Mouse (Mus musculus) embryo, embryonic 9.5 days (tissue): ENCODE measurements at regions not wholly inside any gene's neighbourhood (a gene's known extent, or its start where the extent isn't known, plus 50 kb on each side); places are given as distances from the start of the nearest gene placed in this dataset.

Experiments used
- DNase-seq: peaks from one replicate; pipeline ENCODE4 v3.0.0-alpha.2; 2017; ENCODE audit errors: extremely low spot score

DNA sequence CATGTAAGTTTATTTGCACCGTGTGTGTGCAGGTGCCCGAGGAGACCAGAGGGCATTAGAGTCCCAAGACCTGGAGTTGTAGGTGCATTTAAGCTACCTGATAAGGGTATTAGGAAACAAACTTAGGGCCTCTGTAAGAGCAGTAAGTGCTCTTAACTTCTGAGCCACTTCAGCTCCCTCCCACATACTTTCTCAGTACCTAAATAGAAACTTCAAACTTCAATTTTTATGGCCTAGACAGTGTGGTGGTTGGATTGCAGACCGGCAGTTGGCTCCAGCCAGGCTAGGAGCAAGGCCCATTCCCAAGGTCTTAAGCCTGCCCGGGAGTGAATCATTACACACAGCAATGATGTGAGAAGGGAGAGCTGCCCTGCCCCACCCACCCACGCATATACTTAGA is 208.8 kb upstream of the Plpp4 start:
- DNase-seq = no peak

DNA sequence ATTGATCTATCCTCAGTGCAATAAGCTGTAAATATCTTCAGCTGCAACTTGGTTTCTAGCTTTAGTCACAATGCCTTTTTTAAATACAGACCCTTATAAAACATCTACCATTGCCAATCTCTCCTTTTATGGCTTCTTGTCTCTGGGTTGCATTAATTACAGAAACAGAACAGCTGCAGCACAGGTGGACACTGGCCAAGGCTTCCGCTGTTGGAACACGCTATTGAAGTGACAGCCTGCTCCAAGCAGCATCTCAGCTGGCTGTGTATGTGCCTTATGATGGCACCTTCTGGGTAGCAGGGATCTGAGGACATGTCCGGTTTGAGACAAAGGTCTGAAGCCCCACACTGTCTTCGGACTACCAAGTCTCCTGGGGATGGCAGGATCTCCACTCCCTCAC is 207.1 kb upstream of the Plpp4 start:
- no peak for DNase-seq

DNA sequence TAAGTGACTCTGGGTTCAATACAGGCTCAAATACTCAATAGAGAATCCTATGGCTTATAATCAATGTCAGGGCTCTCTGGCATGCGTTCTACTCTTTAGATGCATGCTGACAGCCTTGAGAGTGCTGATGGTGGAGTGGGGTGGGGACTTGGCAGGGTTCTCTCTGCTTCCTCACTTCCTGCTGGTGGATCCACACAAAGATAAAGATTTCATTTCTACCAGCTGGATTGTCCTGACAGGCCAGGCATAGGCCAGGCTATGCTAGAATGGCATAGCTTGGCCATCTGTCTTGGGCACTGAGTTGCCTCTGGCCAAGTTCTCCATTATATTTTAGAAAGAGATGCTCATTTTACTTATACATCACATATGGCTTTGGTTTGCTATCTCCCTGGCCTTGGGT is 206.2 kb upstream of the Plpp4 start:
- DNase-seq = no peak

DNA sequence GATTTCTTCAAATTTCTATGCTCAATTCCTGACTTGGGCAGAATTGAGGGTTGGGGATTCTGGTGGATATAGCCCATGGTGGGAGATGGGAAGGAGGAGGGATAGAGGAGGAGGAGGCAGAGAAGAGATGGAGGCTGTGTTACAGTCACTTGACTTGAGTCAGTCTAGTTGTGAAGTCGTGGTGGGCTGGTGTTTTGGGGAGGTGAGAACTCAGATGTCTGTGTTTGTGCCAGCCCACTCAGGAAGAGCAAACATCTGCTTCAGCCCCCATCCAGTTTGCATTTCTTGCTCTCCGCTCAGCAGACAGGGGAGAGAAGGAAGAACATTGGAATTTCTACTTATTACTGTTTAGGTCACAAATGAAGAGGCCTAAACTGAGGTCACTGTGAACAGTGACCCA is 189.9 kb upstream of the Plpp4 start:
- no peak for DNase-seq

DNA sequence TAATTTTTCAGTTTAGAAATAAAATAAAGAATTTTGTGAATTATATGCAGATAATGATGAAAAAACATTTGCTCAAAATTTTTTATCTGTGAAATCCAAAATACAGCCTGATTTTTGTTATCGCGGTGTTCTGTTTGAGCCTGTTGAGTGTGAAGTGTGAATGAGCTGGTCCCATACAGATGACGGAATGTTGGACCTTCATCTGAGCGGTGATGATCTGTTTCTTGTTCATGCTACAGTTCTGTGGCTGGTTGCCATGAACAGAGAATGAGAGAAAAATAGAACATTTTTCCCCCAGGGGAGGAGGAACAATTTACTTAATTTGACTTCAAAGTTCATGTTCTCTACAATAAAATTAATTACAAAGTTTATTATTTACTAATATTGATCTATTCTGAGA is 188.7 kb upstream of the Plpp4 start:
- no peak for DNase-seq

DNA sequence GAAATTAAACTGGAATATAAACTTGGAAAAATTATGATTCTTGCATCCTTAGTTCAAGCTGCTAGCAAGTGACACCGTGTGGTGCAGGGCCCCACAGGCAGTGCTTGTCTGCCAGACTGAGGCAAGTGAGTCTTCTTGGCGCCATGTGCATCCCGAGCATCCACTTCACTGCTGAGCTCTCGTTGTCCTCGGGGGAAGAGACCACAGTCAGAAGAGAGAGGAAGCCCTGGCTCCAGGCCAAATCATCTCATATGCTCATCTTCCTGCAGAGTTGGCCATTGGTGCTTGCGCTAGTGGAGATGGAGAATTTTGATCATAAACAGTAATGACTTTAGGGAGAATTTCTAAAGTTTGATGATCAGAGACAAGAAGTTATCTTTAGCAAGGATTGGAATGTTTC is 177.0 kb upstream of the Plpp4 start:
- DNase-seq = no peak

DNA sequence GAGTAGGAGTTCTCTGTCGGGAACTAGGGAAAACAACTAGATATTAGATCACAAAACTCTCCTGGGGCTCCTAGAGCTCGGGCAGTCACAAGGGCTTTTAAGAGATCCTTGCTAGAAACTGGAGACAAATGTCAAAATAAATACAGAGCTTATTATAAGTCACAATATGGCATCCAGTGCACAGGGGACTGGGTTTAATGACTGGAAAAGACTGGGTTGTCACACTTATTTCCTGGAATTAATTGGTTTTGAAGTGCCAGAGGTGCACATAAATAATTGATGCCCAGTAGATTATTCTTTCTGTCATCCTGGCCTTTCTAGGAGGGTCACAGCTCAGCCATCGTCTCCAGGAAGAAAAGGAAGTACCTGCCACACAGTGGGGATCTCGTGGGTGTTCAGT is 165.4 kb upstream of the Plpp4 start:
- no peak for DNase-seq

DNA sequence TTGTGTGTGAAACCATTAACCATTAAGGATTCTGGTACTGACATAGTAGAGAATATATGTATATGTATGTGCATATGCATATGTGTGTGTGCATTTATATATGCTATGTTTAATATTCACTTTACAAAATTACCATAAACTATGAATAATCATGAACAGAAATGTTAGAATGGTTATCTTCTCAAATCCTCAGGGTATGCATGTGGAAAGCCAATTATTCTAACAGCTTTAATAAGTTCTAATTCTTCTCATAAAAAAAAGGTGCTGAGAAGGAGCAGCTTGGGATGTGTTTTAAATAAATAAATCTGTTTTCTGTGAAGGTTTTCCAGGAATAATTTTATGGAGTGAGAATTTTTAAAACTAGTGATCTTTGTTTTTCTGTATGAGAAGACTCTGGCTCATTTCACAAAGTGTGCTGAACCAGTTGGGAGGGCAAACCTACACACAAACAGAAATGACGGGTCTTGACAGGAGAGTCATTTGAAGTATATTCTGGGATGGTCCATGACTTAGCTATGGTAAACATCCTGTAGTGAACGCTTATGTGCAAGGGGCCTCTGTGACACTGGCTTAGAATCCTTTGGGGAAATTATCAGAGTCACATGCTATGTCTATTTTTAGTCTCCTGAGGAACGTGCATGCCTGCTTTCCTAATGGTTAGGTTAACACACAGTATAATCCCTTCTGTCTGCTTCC is 160.3 kb upstream of the Plpp4 start:
- DNase-seq = no peak

DNA sequence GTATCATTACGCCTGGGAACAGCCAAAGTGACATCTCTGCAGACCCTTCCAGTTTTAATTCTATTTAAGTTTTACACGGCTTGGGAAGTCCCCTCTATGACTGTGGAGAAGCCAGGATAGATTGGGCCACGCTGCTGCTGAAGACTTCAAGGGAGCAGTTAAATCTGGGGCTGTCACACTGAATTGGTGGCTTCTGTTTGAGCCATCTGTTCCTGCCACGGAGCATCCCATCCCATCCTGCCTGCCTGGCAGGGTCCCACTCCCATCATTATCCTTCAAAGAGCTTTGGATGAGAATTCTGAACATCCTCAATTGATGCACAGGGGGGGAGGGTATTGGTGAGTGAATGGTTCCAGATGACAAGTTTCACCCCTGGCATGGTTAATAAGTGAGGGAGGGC is 154.4 kb upstream of the Plpp4 start:
- no peak for DNase-seq

DNA sequence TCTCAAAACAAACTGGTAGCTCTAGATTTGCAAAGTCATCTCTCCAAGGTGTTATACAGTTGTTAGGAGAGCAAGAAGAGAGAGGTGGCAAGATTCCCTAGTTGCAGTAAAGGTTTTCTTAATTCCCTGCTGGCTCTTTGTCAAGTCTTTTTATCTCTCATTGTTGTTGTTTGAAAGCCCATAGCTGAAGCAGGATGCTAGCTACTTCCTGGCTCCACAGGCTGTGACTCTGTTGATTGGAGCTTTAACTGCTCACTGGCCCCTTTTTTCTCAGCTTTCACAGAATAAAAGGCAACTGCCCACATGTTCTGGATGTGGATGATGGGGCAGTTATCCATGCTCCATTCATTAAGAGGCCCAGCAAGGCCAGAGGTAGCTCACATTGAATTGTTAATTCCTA is 122.7 kb upstream of the Plpp4 start:
- DNase-seq = no peak

DNA sequence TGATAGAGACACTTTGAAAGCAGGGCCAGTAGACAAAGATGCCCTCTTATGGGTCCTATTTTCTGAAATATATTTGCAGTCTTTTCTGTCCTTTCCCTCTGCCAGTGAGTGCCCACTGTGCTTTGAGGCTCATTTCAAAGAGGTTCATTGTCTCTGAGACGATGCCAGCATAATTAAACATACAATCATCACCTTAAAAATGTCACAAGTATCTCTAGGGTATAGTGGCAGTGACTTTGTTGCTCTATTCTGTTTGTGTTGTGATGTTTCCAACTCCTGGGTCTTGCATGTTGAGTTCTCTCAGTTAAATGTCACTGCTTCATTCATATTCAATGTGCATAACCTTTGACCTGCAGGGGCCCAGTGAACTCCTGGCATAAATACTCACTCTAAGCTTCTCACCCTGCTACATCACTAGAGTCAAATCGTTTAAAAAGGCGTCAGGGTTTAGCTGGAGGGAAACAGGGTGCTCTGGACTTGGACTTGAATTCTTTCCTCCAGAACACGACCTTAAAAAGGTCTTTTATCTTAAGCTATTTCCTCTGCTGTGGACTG is 122.1 kb upstream of the Plpp4 start:
- DNase-seq = peak; percentile 27

DNA sequence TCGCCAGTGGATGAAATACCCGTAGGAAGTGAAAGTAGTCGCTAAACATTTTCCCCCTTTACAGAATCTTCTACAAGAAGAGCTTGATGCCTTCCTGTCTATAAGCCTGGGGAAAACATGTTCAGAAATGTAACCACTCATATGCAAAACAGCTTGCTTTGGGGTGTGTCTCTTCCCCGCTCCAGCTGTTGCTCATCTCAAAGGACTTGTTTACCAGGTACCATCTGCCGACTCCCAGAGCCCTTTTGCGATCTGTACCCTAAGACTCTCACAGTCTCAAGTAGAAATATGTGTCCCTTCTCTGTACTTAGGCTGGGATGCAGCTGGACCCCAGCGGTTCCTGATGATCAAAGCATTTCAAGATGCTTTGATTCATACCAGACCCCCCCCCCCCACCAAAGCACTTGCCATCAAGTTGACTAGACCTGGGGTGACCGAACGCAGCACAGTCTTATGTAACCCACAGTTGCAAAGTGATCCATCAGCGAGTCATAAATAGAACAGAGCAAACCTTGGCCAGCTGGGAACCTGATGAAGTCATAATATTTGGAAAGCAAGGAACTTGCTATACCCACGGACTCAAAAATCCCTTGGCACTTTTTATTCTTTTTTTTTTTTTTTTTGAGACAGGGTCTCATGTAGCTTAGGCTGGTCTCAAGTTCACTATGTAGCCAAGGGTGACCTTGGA is 119.4 kb upstream of the Plpp4 start:
- no peak for DNase-seq

DNA sequence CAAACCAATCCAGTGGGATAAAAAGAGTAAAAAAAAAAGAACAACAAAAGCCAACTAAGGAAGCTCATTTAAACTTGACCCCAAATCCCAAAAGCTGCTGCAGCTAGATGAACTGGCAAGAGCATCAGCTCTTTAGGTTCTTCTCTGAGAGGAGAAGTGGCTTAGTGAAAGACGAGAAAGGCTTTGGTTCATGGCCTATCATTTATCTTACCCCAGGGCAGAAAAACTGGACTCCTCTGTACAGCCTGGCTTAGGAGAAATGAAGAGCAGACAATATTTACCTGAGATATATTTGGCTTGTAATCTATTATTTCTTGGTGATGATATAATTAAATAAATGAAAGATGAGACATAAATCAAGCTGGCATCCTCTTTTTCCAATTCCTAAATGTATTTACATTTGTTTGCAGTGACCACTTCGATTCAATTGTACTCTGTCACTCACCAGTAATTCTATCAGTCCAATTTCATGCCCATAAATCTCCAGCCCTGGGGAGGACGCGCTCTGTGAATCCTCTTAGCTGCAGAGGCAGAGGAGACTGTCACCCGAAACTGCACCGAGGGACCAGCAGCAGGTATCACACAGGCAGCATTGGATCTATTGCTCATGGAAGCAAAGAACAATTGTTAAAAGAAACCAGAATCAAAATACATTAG is 114.8 kb upstream of the Plpp4 start:
- DNase-seq = peak; percentile 17

DNA sequence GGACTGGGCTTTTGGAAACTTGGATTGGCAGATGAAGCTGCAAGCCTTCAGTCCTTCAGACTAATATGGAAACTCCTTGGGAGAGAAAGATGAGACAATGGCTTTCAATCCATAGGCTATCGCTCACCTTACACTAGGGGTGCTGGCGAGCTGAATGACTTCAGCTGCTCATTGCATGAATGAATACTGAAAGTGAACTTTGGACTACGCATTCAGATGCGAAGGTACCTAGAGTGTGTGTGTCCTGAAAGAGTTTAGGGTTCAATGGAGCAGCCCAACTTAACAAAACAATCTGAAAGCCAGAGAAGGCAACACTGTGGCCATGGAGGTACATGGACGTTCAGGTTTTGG is 114.3 kb upstream of the Plpp4 start:
- no peak for DNase-seq

DNA sequence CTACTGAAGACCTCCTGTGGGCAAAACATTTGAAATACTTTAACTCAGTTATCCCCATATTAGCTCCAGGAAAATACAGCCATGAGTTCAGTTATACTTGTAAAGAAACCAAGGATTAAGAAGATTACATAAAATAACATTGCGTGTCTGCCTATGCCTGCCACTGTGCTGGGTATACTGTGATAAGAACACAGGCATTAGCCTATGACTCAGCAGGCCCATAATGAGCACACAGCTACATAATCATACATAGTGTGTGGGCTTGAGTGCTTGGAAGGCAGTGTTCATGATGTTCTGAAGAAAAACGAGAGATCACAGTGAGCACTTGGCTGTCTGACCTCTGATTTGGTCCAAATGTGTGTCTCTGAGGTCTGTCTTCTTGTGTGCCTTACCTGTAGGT is 101.3 kb upstream of the Plpp4 start:
- no peak for DNase-seq

DNA sequence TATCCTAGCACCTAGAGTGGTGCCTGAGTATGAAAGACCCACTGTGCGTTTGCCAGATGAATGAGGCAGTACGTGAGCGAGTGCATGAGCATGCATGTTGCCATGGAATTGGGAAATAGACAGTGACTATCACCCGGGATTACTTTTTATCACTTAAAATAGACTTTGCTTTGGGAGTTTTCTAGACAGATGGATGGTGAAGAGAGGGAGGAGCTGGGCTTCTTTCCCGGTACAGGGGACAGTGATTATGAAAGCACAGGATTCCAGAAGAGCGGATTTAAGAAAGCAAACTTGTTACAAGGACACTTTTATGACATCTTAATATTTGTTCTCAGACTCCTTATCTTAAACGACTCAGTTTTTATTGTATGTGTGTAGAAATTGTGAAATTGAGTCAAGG is 86.9 kb upstream of the Plpp4 start:
- no peak for DNase-seq

DNA sequence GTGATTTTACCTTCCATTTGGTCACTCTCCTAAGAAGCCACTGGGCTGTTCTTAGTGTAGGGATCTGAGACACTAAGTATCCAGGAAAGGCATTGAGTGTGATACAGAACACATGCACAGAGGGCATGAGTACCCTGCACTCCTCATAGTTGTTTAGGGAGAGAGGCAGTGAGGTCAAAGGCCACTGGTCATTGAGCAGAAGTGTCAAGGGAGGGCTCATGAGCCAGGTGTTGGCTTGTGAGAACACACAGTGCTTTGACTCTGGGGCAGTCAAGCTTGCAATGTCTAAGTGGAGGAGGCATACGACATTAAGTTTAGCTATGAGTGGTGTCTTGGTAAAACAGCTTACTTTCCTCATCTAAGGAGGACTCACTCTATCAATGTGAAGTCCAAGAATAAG is 65.9 kb upstream of the Plpp4 start:
- no peak for DNase-seq

DNA sequence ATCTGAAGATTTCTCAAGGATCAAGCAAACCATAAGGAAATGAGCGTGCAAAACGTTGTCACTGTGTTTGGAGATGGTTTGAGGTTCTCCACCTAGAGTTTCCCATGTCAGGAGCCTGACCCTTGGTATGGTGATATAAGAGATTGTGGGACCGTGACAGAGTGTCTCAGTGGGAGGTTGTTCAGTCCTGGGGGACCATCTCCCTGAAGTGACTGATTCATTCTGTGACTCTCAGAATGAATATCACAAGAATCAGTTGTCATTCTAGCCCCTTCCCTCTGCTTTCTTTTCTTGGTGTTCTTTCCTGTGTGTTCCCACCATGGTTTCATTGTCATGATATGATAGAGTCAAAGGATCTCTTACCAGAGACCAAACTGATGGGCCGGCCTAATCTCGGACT is 49.8 kb upstream of the Plpp4 start:
- no peak for DNase-seq
